Mouse (Mus musculus): Measurements from ENCODE around the gene Fxr2.

DNA sequence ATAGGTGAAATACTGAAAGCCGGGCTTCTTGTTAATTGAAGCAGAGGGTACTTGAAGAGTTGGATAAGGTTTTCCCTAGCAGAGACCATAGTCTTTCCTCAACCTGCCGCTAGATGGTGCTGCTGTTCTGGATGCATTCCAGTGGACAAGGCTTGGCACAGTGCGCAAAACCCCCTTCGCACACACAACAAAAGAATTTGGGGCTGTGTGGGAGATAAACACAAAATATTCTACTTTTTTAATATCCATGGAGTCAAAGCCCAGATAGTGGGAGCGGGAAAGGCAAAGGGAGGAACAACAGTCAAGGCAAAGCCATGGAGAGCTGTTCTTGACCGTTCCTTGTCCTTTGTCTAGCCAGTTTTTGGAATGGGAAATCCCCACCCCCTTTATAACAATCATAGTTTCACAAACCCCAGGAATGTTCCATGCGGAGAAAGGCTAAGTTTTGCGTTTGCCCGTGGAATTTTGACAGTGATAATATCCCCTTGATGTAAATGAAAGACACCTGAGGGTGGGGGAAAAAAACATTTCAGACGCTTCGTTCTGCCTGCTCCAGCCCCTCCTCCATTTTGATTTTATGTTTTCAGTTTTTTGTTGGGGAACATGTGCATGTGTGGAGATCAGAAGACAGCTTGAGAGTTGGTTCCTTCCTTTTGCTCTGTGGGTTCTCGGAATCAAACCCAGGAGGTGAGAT is 50.2 kb downstream of the Fxr2 start:
- TF ChIP-seq GATA1 (IDR thresholded peaks at IDR 0.05; ENCODE audit: low read length) (no peak), TAL1 (IDR thresholded peaks at IDR 0.05; ENCODE audit: low read length) (no peak)
